Mouse (Mus musculus) ES-E14 (cell line): ENCODE measurements at regions not wholly inside any gene's neighbourhood (a gene's known extent, or its start where the extent isn't known, plus 50 kb on each side); places are given as distances from the start of the nearest gene placed in this dataset.
A peak's percentile ranks its signal among the peaks of the same experiment; 100 is the strongest.
"Not testable (repeated sequence)": the region's sequence is repeated elsewhere in the genome, so short reads cannot be mapped to it uniquely, and the experiment has no call there.

Experiments used
- DNase-seq: peaks from one replicate; pipeline ENCODE4 v3.0.0-alpha.2; 2013; ENCODE audit warnings: low read depth, low spot score
- H3K27ac ChIP-seq: 2 replicates; pipeline ENCODE4 v1.5.1; 2012; ENCODE audit warnings: low read depth, mild to moderate bottlenecking, low read length, moderate library complexity, mixed read lengths; ENCODE audit not compliant: poor library complexity, insufficient read depth, severe bottlenecking
- H3K36me3 ChIP-seq: 2 replicates; pipeline ENCODE4 v1.6.1; 2012; ENCODE audit warnings: mild to moderate bottlenecking, low read length, moderate library complexity, mixed read lengths; ENCODE audit not compliant: control insufficient read depth, poor library complexity, insufficient read depth, severe bottlenecking
- H3K4me1 ChIP-seq, 2 experiments: fragments of 150-350 bp in 1 of 2; sonication (generic) in 1 of 2; 2 replicates each; pipeline ENCODE4 v1.6.1; 2012; ENCODE audit warnings: low read length in 2 of 2, mild to moderate bottlenecking in 1 of 2, mixed read lengths in 1 of 2; ENCODE audit not compliant: control insufficient read depth in 2 of 2, insufficient read depth in 2 of 2, poor library complexity in 1 of 2
- H3K4me3 ChIP-seq, 2 experiments: fragments of 150-350 bp in 1 of 2; sonication (generic) in 1 of 2; 2 replicates each; pipeline ENCODE4 v1.5.1; 2012; ENCODE audit warnings: low read length in 2 of 2, low read depth in 1 of 2, mild to moderate bottlenecking in 1 of 2, mixed read lengths in 1 of 2; ENCODE audit not compliant: insufficient read depth in 1 of 2, poor library complexity in 1 of 2, severe bottlenecking in 1 of 2
- H3K9ac ChIP-seq: 2 replicates; pipeline ENCODE4 v1.6.1; 2012; ENCODE audit warnings: low read depth, mild to moderate bottlenecking, low read length, mixed read lengths; ENCODE audit not compliant: poor library complexity, insufficient read depth, severe bottlenecking
- H3K9me3 ChIP-seq: fragments of 150-350 bp; sonication (generic); 2 replicates; pipeline ENCODE4 v1.6.1; 2012; ENCODE audit warnings: low read depth, mild to moderate bottlenecking, low read length; ENCODE audit not compliant: control insufficient read depth, insufficient read depth
- in situ Hi-C, 2 experiments: fragments of 600-800 bp; cut with MboI; formaldehyde crosslinking; loops; one replicate each; pipeline ENCODE4 v1.15.1; 2025; ENCODE audit warnings: low sequenced_read_pairs in 2 of 2, inconsistent platforms in 1 of 2; ENCODE audit not compliant: unreplicated experiment in 2 of 2

DNA sequence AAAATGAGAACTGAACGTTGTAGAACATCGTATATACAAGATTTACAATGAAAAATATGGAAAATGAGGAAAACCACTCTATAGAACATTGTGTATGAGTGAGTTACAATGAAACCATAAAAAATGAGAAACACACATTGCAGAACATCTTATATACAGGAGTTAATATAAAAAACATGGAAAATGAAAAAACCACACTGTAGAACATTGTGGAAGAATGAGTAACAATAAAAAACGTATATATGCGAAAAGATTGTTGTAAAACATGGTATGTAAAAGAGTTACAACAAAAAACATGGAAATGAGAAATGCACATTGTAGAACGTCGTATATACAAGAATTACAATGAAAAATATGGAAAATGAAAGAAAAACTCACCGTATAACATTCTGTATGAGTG lies 301.2 kb downstream of the Gm3376 start:
- H3K27ac ChIP-seq, H3K4me3 ChIP-seq, H3K9ac ChIP-seq, H3K4me1 ChIP-seq, in situ Hi-C loops, H3K9me3 ChIP-seq, H3K36me3 ChIP-seq: not testable (repeated sequence)
- DNase-seq = peak; percentile 78

DNA sequence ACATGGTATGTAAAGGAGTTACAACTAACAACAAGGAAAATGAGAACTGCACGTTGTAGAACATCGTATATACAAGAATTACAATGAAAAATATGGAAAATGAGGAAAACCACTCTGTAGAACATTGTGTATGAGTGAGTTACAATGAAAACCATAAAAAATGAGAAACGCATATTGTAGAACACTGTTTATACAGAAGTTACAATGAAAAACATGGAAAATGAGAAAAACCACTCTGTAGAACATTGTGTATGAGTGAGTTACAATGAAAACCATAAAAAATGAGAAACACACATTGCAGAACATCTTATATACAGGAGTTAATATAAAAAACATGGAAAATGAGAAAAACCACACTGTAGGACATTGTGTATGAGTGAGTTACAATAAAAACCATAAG lies 302.1 kb downstream of the Gm3376 start:
- in situ Hi-C loops, H3K36me3 ChIP-seq, H3K9ac ChIP-seq, H3K27ac ChIP-seq, H3K4me1 ChIP-seq, H3K4me3 ChIP-seq, H3K9me3 ChIP-seq: not testable (repeated sequence)
- peak; percentile 48 for DNase-seq
